Mouse (Mus musculus): Measurements from ENCODE around the gene Gm16223. TPM values are rescaled to one million over a fixed set of nuclear protein-coding genes. Genes with fewer than 3 reads are reported as not detected.

Gene Gm16223
- polyA plus RNA-seq, 1 experiment, result not detected

DNA sequence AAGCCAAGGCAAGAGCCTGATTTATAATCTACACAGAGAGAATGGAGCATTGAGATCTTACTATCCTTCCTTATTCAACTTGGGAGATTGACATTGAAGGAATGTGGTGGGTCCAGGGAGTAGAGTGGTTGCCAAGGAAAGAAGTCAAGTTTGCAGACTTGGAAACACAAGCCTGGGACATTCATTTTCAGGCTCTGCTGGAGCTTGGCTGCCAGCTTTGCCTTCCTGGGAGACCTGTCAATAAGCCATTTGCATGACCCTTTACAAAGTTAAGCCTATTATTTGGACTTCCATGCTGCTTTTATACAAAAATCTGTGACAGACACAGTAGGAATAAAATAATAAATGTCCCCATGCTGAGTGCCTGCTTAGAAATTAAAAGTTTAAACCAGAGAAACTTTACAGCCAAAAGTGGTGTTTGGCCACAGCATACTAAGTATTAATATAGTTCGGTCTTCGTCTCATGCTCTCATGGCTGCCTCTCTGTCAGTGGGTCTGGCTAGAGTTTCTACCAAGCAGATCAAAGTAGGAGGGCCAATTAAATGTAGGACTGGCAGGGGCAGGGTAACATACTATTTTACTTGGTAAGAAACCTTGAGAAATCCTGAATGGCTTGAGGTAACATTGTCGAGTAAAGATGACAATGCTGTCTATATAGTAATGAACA lies 139.8 kb downstream of the Gm16223 start:
- TF ChIP-seq FLI1 (IDR thresholded peaks at IDR 0.05; ENCODE audit: low read length) (no peak), GATA1 (IDR thresholded peaks at IDR 0.05; ENCODE audit: borderline replicate concordance, low read length) (no peak)
- Histone ChIP-seq H3K9me3 (peaks cover 2% of the 10 kb centered on the region; the same call in 1 of the 2 replicates), H3K4me3 (replicated peaks) (no peak overlapping the region), H3K27me3 (replicated peaks) (no peaks in the 10 kb centered on the region), H3K36me3 (replicated peaks; ENCODE audit: low read length) (no peaks in the 10 kb centered on the region), H3K4me1 (no peaks in the 10 kb centered on the region)

- Histone ChIP-seq H3K4me1 (no peaks in the 10 kb centered on the region), H3K4me3 (replicated peaks) (no peak overlapping the region), H3K36me3 (replicated peaks; ENCODE audit: low read length) (no peaks in the 10 kb centered on the region), H3K9me3 (peaks cover 9% of the 10 kb centered on the region; the same call in 1 of the 2 replicates), H3K27me3 (replicated peaks) (no peaks in the 10 kb centered on the region)
- no peak for TF ChIP-seq FLI1 (IDR thresholded peaks at IDR 0.05; ENCODE audit: low read length)
- no peak for TF ChIP-seq GATA1 (IDR thresholded peaks at IDR 0.05; ENCODE audit: borderline replicate concordance, low read length)
Measured at GRCm38 (mm10) chr5:42211554-42212338, 144.0 kb downstream of the Gm16223 start.

- TF ChIP-seq FLI1 (IDR thresholded peaks at IDR 0.05; ENCODE audit: low read length) (no peak), GATA1 (IDR thresholded peaks at IDR 0.05; ENCODE audit: borderline replicate concordance, low read length) (no peak)
- no peak overlapping the region for H3K4me3 ChIP-seq (replicated peaks)
- H3K36me3 ChIP-seq (replicated peaks; ENCODE audit: low read length), result no peaks in the 10 kb centered on the region
- no peaks in the 10 kb centered on the region for H3K4me1 ChIP-seq
- peaks cover 9% of the 10 kb centered on the region; the same call in 1 of the 2 replicates for H3K9me3 ChIP-seq
- H3K27me3 ChIP-seq (replicated peaks), result no peaks in the 10 kb centered on the region
Measured at GRCm38 (mm10) chr5:42212353-42212752, 144.6 kb downstream of the Gm16223 start.

DNA sequence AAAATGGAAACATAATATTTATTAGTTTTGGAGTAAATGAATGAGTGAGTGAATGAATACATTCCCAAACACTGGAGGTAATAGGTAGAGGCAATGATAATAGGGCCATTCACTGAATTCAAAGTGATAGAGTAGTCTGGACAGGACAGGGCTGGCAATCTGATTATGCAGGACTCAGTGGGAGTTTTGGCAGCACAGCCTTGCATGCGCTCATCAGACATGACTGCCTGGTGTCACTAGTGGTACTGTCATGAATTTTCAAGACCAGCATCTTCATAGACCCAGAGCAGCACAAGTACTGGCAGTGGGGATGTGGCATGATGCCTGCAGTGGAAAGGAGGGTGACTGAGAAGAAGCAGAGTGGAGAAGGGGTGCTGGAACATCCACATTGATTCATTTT lies 157.1 kb downstream of the Gm16223 start:
- H3K27me3 ChIP-seq (replicated peaks), result no peaks in the 10 kb centered on the region
- no peak overlapping the region for H3K4me3 ChIP-seq (replicated peaks)
- TF ChIP-seq GATA1 (IDR thresholded peaks at IDR 0.05; ENCODE audit: borderline replicate concordance, low read length) (no peak), FLI1 (IDR thresholded peaks at IDR 0.05; ENCODE audit: low read length) (no peak)
- no peaks in the 10 kb centered on the region for H3K9me3 ChIP-seq
- H3K36me3 ChIP-seq (replicated peaks; ENCODE audit: low read length), result no peaks in the 10 kb centered on the region
- no peaks in the 10 kb centered on the region for H3K4me1 ChIP-seq

- no peaks in the 10 kb centered on the region for H3K4me1 ChIP-seq
- H3K36me3 ChIP-seq (replicated peaks; ENCODE audit: low read length), result no peaks in the 10 kb centered on the region
- no peaks in the 10 kb centered on the region for H3K27me3 ChIP-seq (replicated peaks)
- no peaks in the 10 kb centered on the region for H3K9me3 ChIP-seq
- no peak overlapping the region for H3K4me3 ChIP-seq (replicated peaks)
- TF ChIP-seq GATA1 (IDR thresholded peaks at IDR 0.05; ENCODE audit: borderline replicate concordance, low read length), result no peak
- TF ChIP-seq FLI1 (IDR thresholded peaks at IDR 0.05; ENCODE audit: low read length), result no peak
Measured at GRCm38 (mm10) chr5:42228631-42229030, 160.9 kb downstream of the Gm16223 start.

DNA sequence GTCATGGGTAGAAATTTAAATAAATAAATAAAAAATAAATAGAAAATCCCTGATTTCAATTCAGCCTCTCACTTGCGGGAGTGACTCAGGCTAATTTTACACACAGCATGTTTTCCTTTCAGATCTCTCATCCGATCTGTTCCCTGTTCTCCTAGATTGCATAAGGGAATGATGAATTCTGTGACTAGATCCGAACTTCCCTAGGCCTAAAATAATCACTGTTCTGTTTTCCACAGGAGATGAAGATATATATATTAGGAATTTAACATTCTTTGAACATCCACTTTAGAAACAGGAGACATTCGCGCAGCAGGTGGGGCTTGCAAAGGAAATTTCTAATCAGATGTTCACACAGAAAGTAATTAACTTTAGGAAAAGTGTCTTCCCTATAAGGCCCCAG lies 171.5 kb downstream of the Gm16223 start:
- no peak for TF ChIP-seq GATA1 (IDR thresholded peaks at IDR 0.05; ENCODE audit: borderline replicate concordance, low read length)
- no peak for TF ChIP-seq FLI1 (IDR thresholded peaks at IDR 0.05; ENCODE audit: low read length)
- H3K27me3 ChIP-seq (replicated peaks), result no peaks in the 10 kb centered on the region
- no peaks in the 10 kb centered on the region for H3K36me3 ChIP-seq (replicated peaks; ENCODE audit: low read length)
- no peaks in the 10 kb centered on the region for H3K9me3 ChIP-seq
- no peaks in the 10 kb centered on the region for H3K4me1 ChIP-seq
- H3K4me3 ChIP-seq (replicated peaks), result no peak overlapping the region

GRCm38 (mm10) chr5:42239806-42240205 lies 172.0 kb downstream of the Gm16223 start:
- Histone ChIP-seq H3K36me3 (replicated peaks; ENCODE audit: low read length) (no peaks in the 10 kb centered on the region), H3K9me3 (no peaks in the 10 kb centered on the region), H3K4me1 (no peaks in the 10 kb centered on the region), H3K27me3 (replicated peaks) (no peaks in the 10 kb centered on the region), H3K4me3 (replicated peaks) (no peak overlapping the region)
- TF ChIP-seq GATA1 (IDR thresholded peaks at IDR 0.05; ENCODE audit: borderline replicate concordance, low read length), result no peak
- TF ChIP-seq FLI1 (IDR thresholded peaks at IDR 0.05; ENCODE audit: low read length), result no peak

GRCm38 (mm10) chr5:42250376-42250775 lies 182.6 kb downstream of the Gm16223 start:
- no peaks in the 10 kb centered on the region for H3K4me1 ChIP-seq
- no peak for TF ChIP-seq GATA1 (IDR thresholded peaks at IDR 0.05; ENCODE audit: borderline replicate concordance, low read length)
- TF ChIP-seq FLI1 (IDR thresholded peaks at IDR 0.05; ENCODE audit: low read length), result no peak
- no peaks in the 10 kb centered on the region for H3K27me3 ChIP-seq (replicated peaks)
- H3K9me3 ChIP-seq, result no peaks in the 10 kb centered on the region
- H3K36me3 ChIP-seq (replicated peaks; ENCODE audit: low read length), result no peaks in the 10 kb centered on the region
- H3K4me3 ChIP-seq (replicated peaks), result no peak overlapping the region

Other genes with a start within 250 kb of the Gm16223 start
- gene Bod1l, start 223.6 kb upstream of the Gm16223 start, polyA plus RNA-seq (2012; ENCODE audit: insufficient read depth, low replicate concordance), result 9.8 and 18.4 TPM in 2 replicates